Mouse (Mus musculus): ENCODE data around the gene Hk1. TPM values are rescaled to one million over a fixed set of nuclear protein-coding genes. Genes with fewer than 3 reads are reported as not detected.

The Hk1 gene
- total and polyA plus RNA-seq, 2 experiments: 1.4 to 1.6 TPM

DNA sequence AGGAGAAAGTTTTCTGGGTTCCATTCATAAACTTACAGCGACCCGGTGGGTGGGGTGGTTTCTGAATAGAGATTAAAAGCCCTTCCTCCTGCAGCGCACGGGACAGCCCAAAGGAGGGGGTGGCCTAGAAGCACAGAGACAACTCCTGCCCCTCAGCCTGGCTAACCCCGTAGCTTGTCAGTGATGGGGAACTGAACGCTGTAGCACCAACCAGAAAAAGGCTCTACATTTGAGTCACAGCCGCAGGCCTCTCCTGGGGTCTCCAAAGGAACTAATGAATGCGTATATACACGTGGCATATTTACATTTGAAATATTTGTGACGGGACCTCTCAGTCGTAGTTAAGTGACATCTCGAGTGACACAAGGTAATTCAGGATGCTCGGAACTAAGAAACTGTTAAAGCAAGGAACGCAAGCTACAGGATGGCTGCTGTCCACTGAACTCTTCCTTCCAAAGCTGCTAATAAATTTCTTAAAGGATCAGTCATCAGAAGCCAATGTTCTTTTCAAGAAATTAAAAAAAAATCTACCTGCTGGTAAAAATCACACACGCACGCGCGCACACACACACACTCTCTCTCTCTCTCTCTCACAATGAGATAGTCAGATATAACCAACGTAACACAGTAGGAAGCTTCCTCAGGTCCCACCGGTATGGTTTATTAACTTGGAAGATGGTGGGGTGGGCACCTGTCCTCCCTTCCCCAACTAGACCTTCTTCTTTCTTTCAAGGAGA, 44.9 kb downstream of the Hk1 start:
- 72% methylated on average over 20 of the region's 20 CpGs for WGBS
- Histone ChIP-seq H3K9ac (ENCODE audit: low read depth, low read length) (no peak overlapping the region), H3K27ac (replicated peaks; ENCODE audit: insufficient read depth, low read depth, low read length) (no peak overlapping the region), H3K27me3 (ENCODE audit: control insufficient read depth, insufficient read depth, low read length) (no peaks in the 10 kb centered on the region), H3K36me3 (ENCODE audit: control insufficient read depth, insufficient read depth, low read length) (no peaks in the 10 kb centered on the region), H3K4me3 (ENCODE audit: insufficient read depth, low read depth, low read length) (no peak overlapping the region), H3K79me2 (ENCODE audit: control insufficient read depth, insufficient read depth, low read length) (no peaks in the 10 kb centered on the region), H3K4me1 (ENCODE audit: control insufficient read depth, insufficient read depth, low read length) (0 out of 2 replicates have a peak, but pooled peaks cover 1% of the 10 kb centered on the region)
- TF ChIP-seq CTCF (IDR thresholded peaks at IDR 0.05; ENCODE audit: low read depth, low read length): no peak
- TF ChIP-seq POLR2A (IDR thresholded peaks at IDR 0.05; ENCODE audit: extremely low read depth, insufficient read depth, low read length): no peak
- no peak for DNase-seq (ENCODE audit: extremely low read depth, low read depth, low spot score)

DNA sequence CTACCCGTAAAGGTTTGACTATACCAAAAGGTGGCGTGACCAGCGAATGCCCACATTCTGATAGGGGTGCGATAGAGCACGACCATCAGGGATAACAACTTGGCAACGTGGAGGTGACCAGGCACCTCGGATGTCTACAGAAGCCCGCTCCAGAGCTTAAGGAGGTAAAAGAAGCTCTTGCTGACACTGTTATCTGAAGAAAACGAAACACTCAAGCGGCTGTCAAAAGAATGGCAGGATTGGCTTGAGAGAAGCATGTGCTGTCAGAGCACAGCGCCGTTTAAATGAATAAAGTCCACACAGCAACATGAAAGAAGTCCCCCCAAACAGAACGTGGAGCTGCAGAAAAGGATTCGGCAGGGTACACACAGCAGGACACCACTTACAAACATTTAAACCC, 46.4 kb downstream of the Hk1 start:
- Histone ChIP-seq H3K9ac (ENCODE audit: low read depth, low read length) (no peak overlapping the region), H3K27ac (replicated peaks; ENCODE audit: insufficient read depth, low read depth, low read length) (no peak overlapping the region), H3K4me1 (ENCODE audit: control insufficient read depth, insufficient read depth, low read length) (0 out of 2 replicates have a peak, but pooled peaks cover 1% of the 10 kb centered on the region), H3K79me2 (ENCODE audit: control insufficient read depth, insufficient read depth, low read length) (no peaks in the 10 kb centered on the region; the same call in 1 of the 2 replicates), H3K36me3 (ENCODE audit: control insufficient read depth, insufficient read depth, low read length) (no peaks in the 10 kb centered on the region), H3K4me3 (ENCODE audit: insufficient read depth, low read depth, low read length) (no peak overlapping the region), H3K27me3 (ENCODE audit: control insufficient read depth, insufficient read depth, low read length) (no peaks in the 10 kb centered on the region)
- TF ChIP-seq CTCF (IDR thresholded peaks at IDR 0.05; ENCODE audit: low read depth, low read length) (no peak), POLR2A (IDR thresholded peaks at IDR 0.05; ENCODE audit: extremely low read depth, insufficient read depth, low read length) (no peak)
- DNase-seq (ENCODE audit: extremely low read depth, low read depth, low spot score): no peak
- 78% methylated on average over 14 of the region's 14 CpGs for WGBS

DNA sequence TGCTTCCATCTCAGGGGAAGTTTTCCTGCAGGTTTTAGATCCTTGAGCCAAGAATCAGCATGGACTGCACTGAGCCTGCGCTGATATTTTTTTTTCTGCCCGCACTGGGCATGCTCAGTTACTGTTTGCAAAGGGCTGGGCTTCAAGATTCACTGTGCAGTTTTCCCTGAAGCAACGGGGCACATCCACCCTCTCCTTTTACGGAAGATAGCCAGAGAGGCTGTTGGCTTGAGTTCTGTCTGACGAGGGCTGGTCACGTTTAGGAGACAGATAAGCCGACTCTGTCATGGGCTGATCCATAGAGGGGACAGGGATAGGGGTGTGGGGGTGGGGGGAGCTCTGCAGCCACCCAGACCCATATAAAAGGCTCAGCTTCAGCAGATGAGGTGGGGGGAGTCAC, 47.2 kb downstream of the Hk1 start:
- Histone ChIP-seq H3K9ac (ENCODE audit: low read depth, low read length) (no peak overlapping the region), H3K27me3 (ENCODE audit: control insufficient read depth, insufficient read depth, low read length) (no peaks in the 10 kb centered on the region), H3K27ac (replicated peaks; ENCODE audit: insufficient read depth, low read depth, low read length) (no peak overlapping the region), H3K4me1 (ENCODE audit: control insufficient read depth, insufficient read depth, low read length) (no peaks in the 10 kb centered on the region), H3K79me2 (ENCODE audit: control insufficient read depth, insufficient read depth, low read length) (no peaks in the 10 kb centered on the region; the same call in 1 of the 2 replicates), H3K36me3 (ENCODE audit: control insufficient read depth, insufficient read depth, low read length) (no peaks in the 10 kb centered on the region), H3K4me3 (ENCODE audit: insufficient read depth, low read depth, low read length) (no peak overlapping the region)
- 21% methylated on average over 7 of the region's 7 CpGs for WGBS
- DNase-seq (ENCODE audit: extremely low read depth, low read depth, low spot score): no peak
- no peak for TF ChIP-seq POLR2A (IDR thresholded peaks at IDR 0.05; ENCODE audit: extremely low read depth, insufficient read depth, low read length)

DNA sequence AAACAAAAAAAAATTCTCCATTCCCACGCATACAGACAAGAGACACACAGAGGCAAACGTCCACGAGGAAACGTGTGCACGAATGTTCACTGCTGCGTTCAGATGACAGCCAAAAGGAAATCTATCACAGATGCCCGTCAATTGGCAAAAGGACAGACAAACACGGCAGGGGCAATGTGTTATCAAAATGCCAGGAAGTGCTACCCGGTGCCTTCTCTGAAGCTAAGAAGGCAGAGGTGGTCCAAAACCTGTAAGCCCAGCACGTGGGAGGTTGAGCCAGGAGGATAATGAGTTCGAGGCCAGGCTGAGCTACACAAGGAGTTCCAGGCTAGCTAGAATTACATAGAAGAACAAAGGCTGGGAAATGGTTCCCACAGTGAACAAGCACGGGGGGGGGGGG, 47.9 kb downstream of the Hk1 start:
- no peak overlapping the region for H3K27ac ChIP-seq (replicated peaks; ENCODE audit: insufficient read depth, low read depth, low read length)
- no peak overlapping the region for H3K4me3 ChIP-seq (ENCODE audit: insufficient read depth, low read depth, low read length)
- 72% methylated on average over 12 of the region's 12 CpGs for WGBS
- no peak for TF ChIP-seq CTCF (IDR thresholded peaks at IDR 0.05; ENCODE audit: low read depth, low read length)
- TF ChIP-seq POLR2A (IDR thresholded peaks at IDR 0.05; ENCODE audit: extremely low read depth, insufficient read depth, low read length): no peak
- no peak overlapping the region for H3K9ac ChIP-seq (ENCODE audit: low read depth, low read length)
- no peaks in the 10 kb centered on the region for H3K4me1 ChIP-seq (ENCODE audit: control insufficient read depth, insufficient read depth, low read length)
- H3K79me2 ChIP-seq (ENCODE audit: control insufficient read depth, insufficient read depth, low read length): no peaks in the 10 kb centered on the region; the same call in 1 of the 2 replicates
- DNase-seq (ENCODE audit: extremely low read depth, low read depth, low spot score): no peak
- no peaks in the 10 kb centered on the region for H3K27me3 ChIP-seq (ENCODE audit: control insufficient read depth, insufficient read depth, low read length)
- no peaks in the 10 kb centered on the region for H3K36me3 ChIP-seq (ENCODE audit: control insufficient read depth, insufficient read depth, low read length)

DNA sequence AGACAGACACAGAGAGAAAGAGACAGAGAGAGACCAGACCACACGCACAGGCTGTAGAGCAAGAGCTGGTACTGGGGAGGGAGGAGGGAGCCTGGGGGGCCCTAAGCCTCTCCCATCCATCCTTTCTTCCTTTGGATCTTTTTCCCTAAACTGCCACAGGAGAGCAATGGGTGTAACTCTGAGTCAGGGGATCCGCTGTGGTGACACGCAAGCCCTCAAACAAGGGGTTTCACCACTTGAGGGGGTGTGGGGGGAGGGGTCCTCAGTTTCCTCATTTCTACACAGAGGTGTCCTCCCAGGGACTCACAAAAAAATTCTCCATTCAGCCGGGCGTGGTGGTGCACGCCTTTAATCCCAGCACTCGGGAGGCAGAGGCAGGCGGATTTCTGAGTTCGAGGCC, 48.4 kb downstream of the Hk1 start:
- Histone ChIP-seq H3K27me3 (ENCODE audit: control insufficient read depth, insufficient read depth, low read length) (no peaks in the 10 kb centered on the region), H3K27ac (replicated peaks; ENCODE audit: insufficient read depth, low read depth, low read length) (no peak overlapping the region), H3K79me2 (ENCODE audit: control insufficient read depth, insufficient read depth, low read length) (no peaks in the 10 kb centered on the region; the same call in 1 of the 2 replicates), H3K36me3 (ENCODE audit: control insufficient read depth, insufficient read depth, low read length) (no peaks in the 10 kb centered on the region), H3K9ac (ENCODE audit: low read depth, low read length) (no peak overlapping the region), H3K4me1 (ENCODE audit: control insufficient read depth, insufficient read depth, low read length) (no peaks in the 10 kb centered on the region), H3K4me3 (ENCODE audit: insufficient read depth, low read depth, low read length) (no peak overlapping the region)
- DNase-seq (ENCODE audit: extremely low read depth, low read depth, low spot score): no peak
- 96% methylated on average over 9 of the region's 9 CpGs for WGBS
- no peak for TF ChIP-seq CTCF (IDR thresholded peaks at IDR 0.05; ENCODE audit: low read depth, low read length)
- no peak for TF ChIP-seq POLR2A (IDR thresholded peaks at IDR 0.05; ENCODE audit: extremely low read depth, insufficient read depth, low read length)

DNA sequence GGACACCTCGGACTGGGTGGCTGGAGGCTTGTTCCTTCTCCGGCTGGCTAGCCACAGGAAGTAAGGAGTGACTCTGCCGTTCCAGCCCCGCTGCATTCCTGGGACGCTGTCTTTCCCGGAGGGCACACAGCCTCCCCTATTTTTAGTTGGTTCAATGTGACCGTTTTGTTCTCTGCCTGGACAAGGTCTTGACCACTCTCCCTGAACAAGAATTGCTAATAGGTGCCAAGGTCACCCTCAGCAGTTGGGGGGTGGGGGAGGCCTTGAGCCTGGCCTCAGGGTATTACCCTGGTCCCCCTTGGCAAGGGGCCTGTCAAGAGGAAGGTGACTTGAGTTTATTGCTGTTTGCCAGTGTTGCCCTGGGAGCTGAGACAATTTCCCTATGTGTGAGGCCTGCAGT, 49.9 kb downstream of the Hk1 start:
- no peak overlapping the region for H3K4me3 ChIP-seq (ENCODE audit: insufficient read depth, low read depth, low read length)
- no peaks in the 10 kb centered on the region for H3K36me3 ChIP-seq (ENCODE audit: control insufficient read depth, insufficient read depth, low read length)
- no peak for DNase-seq (ENCODE audit: extremely low read depth, low read depth, low spot score)
- no peaks in the 10 kb centered on the region; the same call in 1 of the 2 replicates for H3K79me2 ChIP-seq (ENCODE audit: control insufficient read depth, insufficient read depth, low read length)
- 80% methylated on average over 7 of the region's 7 CpGs for WGBS
- no peak for TF ChIP-seq POLR2A (IDR thresholded peaks at IDR 0.05; ENCODE audit: extremely low read depth, insufficient read depth, low read length)
- TF ChIP-seq CTCF (IDR thresholded peaks at IDR 0.05; ENCODE audit: low read depth, low read length): no peak
- no peak overlapping the region for H3K27ac ChIP-seq (replicated peaks; ENCODE audit: insufficient read depth, low read depth, low read length)
- H3K4me1 ChIP-seq (ENCODE audit: control insufficient read depth, insufficient read depth, low read length): no peaks in the 10 kb centered on the region
- H3K9ac ChIP-seq (ENCODE audit: low read depth, low read length): no peak overlapping the region
- H3K27me3 ChIP-seq (ENCODE audit: control insufficient read depth, insufficient read depth, low read length): no peaks in the 10 kb centered on the region
